ENCODE assay signal across 23 mouse cellular contexts in genomic region chr4:89281236-89281635, GRCm38 (mm10). TPM values are rescaled to one million over a fixed set of nuclear protein-coding genes. Genes with fewer than 3 reads are reported as not detected.
"Had no signal": no experiment of that assay in that cellular context is flagged by ENCODE, and none has a peak within 500 bp of the region (broad histone marks: within the 10 kb centered on the region; RNA-seq: fewer than 3 reads in every experiment).

No protein-coding gene starts in this region.

- H3K4me2 ChIP-seq: limb, embryonic 15.5 days had no signal

- H3K9ac ChIP-seq: kidney, embryonic 15.5 days; limb, embryonic 12.5 days; limb, embryonic 15.5 days; liver, embryonic 14.5 days; liver, postnatal 0 days; lung, embryonic 14.5 days; midbrain, embryonic 13.5 days had no signal

- ATAC-seq: liver, postnatal 0 days had no signal

- H3K36me3 ChIP-seq: kidney, embryonic 15.5 days; limb, embryonic 12.5 days; limb, embryonic 15.5 days; midbrain, embryonic 13.5 days had no signal

- DNase-seq: kidney, adult 11 months; kidney, adult 8-10 months; kidney, postnatal 36 days; layer of hippocampus, postnatal 36 days; liver, postnatal 0 days; lung, embryonic 14.5 days; lung, postnatal 36 days; right cerebral cortex, postnatal 4 days; thymus, adult 2 months; thymus, postnatal 14 days; thymus, postnatal 4 days had no signal

- H3K9me3 ChIP-seq: kidney, embryonic 15.5 days; limb, embryonic 12.5 days; limb, embryonic 15.5 days; midbrain, embryonic 13.5 days had no signal

- H3K4me3 ChIP-seq: kidney, embryonic 15.5 days; left cerebral cortex, adult 2 months; limb, embryonic 15.5 days; midbrain, embryonic 13.5 days had no signal

- H3K27ac ChIP-seq: kidney, embryonic 15.5 days; left cerebral cortex, adult 2 months; limb, embryonic 12.5 days; limb, embryonic 15.5 days; liver, embryonic 14.5 days; midbrain, embryonic 13.5 days had no signal

RNA-seq across cellular contexts. Expression of gene Cdkn2a, which starts 13.2 kb away (rescaled TPM):
- polyA plus RNA-seq: kidney, embryonic 15.5 days; limb, embryonic 12.5 days; limb, embryonic 15.5 days; liver, embryonic 11.5 days; liver, embryonic 14.5 days; liver, postnatal 0 days; lung, embryonic 14.5 days; lung, postnatal 0 days; midbrain, embryonic 13.5 days; midbrain, postnatal 0 days; neural tube, embryonic 11.5 days; neural tube, embryonic 14.5 days; stomach, embryonic 16.5 days had no signal

RNA-seq across cellular contexts. Expression of gene Cdkn2b, which starts 29.6 kb away (rescaled TPM):
- polyA plus RNA-seq: liver, postnatal 0 days had no signal
